Mouse (Mus musculus) intestine, embryonic 14.5 days (tissue): Measurements from ENCODE around the gene Ntm. TPM values are rescaled to one million over a fixed set of nuclear protein-coding genes. Genes with fewer than 3 reads are reported as not detected.

ENCODE experiments used
- ATAC-seq: fragments of 200-750 bp; cut with Nextera tagmentation; replicated peaks from 2 replicates; pipeline ENCODE4 v1.8.0; 2017; ENCODE audit warnings: low read depth, moderate number of reproducible peaks, moderate TSS enrichment, moderate library complexity; ENCODE audit not compliant: low FRiP score, low TSS enrichment
- DNase-seq: peaks from one replicate; pipeline ENCODE4 v3.0.0-alpha.2; 2018; ENCODE audit warnings: low spot score
- H3K27ac ChIP-seq: fragments of 300-500 bp; sonication (generic); 2 replicates; pipeline ENCODE4 v1.5.1; 2014; ENCODE audit warnings: low read depth, mild to moderate bottlenecking, control low read depth
- H3K27me3 ChIP-seq: fragments of 300-500 bp; sonication (generic); replicated peaks from 2 replicates; pipeline ENCODE4 v1.6.1; 2014; ENCODE audit warnings: low read length, control low read depth; ENCODE audit not compliant: control insufficient read depth, insufficient read depth
- H3K36me3 ChIP-seq: fragments of 300-500 bp; sonication (generic); 2 replicates; pipeline ENCODE4 v1.6.1; 2014; ENCODE audit warnings: low read length, control low read depth; ENCODE audit not compliant: control insufficient read depth, insufficient read depth
- H3K4me1 ChIP-seq: fragments of 300-500 bp; sonication (generic); replicated peaks from 2 replicates; pipeline ENCODE4 v1.6.1; 2014; ENCODE audit warnings: low read length, control low read depth, mixed read lengths; ENCODE audit not compliant: control insufficient read depth, insufficient read depth
- H3K4me2 ChIP-seq: fragments of 300-500 bp; sonication (generic); 2 replicates; pipeline ENCODE4 v1.6.1; 2014; ENCODE audit warnings: low read length
- H3K4me3 ChIP-seq: fragments of 300-500 bp; sonication (generic); 2 replicates; pipeline ENCODE4 v1.5.1; 2014; ENCODE audit warnings: low read depth, low read length, control low read depth, mixed read lengths
- H3K9ac ChIP-seq: fragments of 300-500 bp; sonication (generic); 2 replicates; pipeline ENCODE4 v1.6.1; 2014; ENCODE audit warnings: mild to moderate bottlenecking, low read length
- H3K9me3 ChIP-seq: fragments of 300-500 bp; sonication (generic); 2 replicates; pipeline ENCODE4 v1.6.1; 2016; ENCODE audit warnings: low read length, control low read depth; ENCODE audit not compliant: control insufficient read depth
- WGBS: fragments of 180-500 bp; shearing (Covaris S2); extraction: QIAGEN DNeasy Blood & Tissue Kit; methylation state at CpG from one replicate; pipeline ENCODE4 v1.1.7; 2014; 5-methylcytosine and 5-hydroxymethylcytosine counted together
- polyA plus RNA-seq: library from polyadenylated mRNA; unstranded; fragments of >200 nt; fragmentation: Nextera tagmentation; extraction: Ambion mirVana; gene quantifications from 2 replicates; pipeline ENCODE4 v1.2.1, GENCODE M21; 2014

Ntm gene
- polyA plus RNA-seq, 1 experiment from 2014 or later: 11.6 TPM

GRCm38 (mm10) chr9:29087171-29087570, 875.8 kb downstream of the Ntm start:
- Histone ChIP-seq H3K36me3 (no peaks in the 10 kb centered on the region), H3K4me1 (no peaks in the 10 kb centered on the region), H3K27ac (no peak overlapping the region), H3K27me3 (no peaks in the 10 kb centered on the region), H3K4me3 (no peak overlapping the region), H3K4me2 (no peak overlapping the region), H3K9ac (no peak overlapping the region), H3K9me3 (no peaks in the 10 kb centered on the region)
- ATAC-seq: no peak
- no peak for DNase-seq

GRCm38 (mm10) chr9:29075924-29076577, 886.9 kb downstream of the Ntm start:
- Histone ChIP-seq H3K27ac (no peak overlapping the region), H3K4me2 (no peak overlapping the region), H3K9ac (no peak overlapping the region), H3K9me3 (no peaks in the 10 kb centered on the region), H3K27me3 (no peaks in the 10 kb centered on the region), H3K36me3 (no peaks in the 10 kb centered on the region), H3K4me3 (no peak overlapping the region), H3K4me1 (no peaks in the 10 kb centered on the region)
- 81% methylated on average over 5 of the region's 5 CpGs for WGBS
- ATAC-seq (no peak), DNase-seq (no peak)

GRCm38 (mm10) chr9:29075243-29075642, 887.7 kb downstream of the Ntm start:
- Histone ChIP-seq H3K4me3 (no peak overlapping the region), H3K4me1 (no peaks in the 10 kb centered on the region)

GRCm38 (mm10) chr9:29074494-29074893, 888.4 kb downstream of the Ntm start:
- H3K9me3 ChIP-seq: no peaks in the 10 kb centered on the region
- H3K4me3 ChIP-seq: no peak overlapping the region
- ATAC-seq (no peak), DNase-seq (no peak)
- H3K4me2 ChIP-seq: no peak overlapping the region
- no peaks in the 10 kb centered on the region for H3K4me1 ChIP-seq
- H3K9ac ChIP-seq: no peak overlapping the region
- no peak overlapping the region for H3K27ac ChIP-seq
- no peaks in the 10 kb centered on the region for H3K36me3 ChIP-seq
- H3K27me3 ChIP-seq: no peaks in the 10 kb centered on the region
- WGBS: 86% methylated on average over 2 of the region's 2 CpGs

More at GRCm38 (mm10) chr9:29075243-29075642, 887.7 kb downstream of the Ntm start:
- WGBS: 82% methylated on average over 2 of the region's 2 CpGs
- Histone ChIP-seq H3K27ac (no peak overlapping the region), H3K9me3 (no peaks in the 10 kb centered on the region), H3K36me3 (no peaks in the 10 kb centered on the region), H3K4me2 (no peak overlapping the region), H3K9ac (no peak overlapping the region), H3K27me3 (no peaks in the 10 kb centered on the region)
- no peak for ATAC-seq
- DNase-seq: no peak

- H3K27me3 ChIP-seq: no peaks in the 10 kb centered on the region
- no peak overlapping the region for H3K4me3 ChIP-seq
- ATAC-seq: no peak
- H3K9ac ChIP-seq: no peak overlapping the region
- DNase-seq: no peak
- H3K4me2 ChIP-seq: no peak overlapping the region
- no peaks in the 10 kb centered on the region for H3K36me3 ChIP-seq
- WGBS: 73% methylated on average over 1 of the region's 1 CpGs
- H3K4me1 ChIP-seq: no peaks in the 10 kb centered on the region
- no peak overlapping the region for H3K27ac ChIP-seq
- H3K9me3 ChIP-seq: no peaks in the 10 kb centered on the region
Measured at GRCm38 (mm10) chr9:29071997-29072396, 890.9 kb downstream of the Ntm start.

GRCm38 (mm10) chr9:29067572-29067971, 895.4 kb downstream of the Ntm start:
- ATAC-seq (no peak), DNase-seq (no peak)
- no peaks in the 10 kb centered on the region for H3K36me3 ChIP-seq
- no peak overlapping the region for H3K9ac ChIP-seq
- H3K4me2 ChIP-seq: no peak overlapping the region
- no peaks in the 10 kb centered on the region for H3K9me3 ChIP-seq
- H3K4me1 ChIP-seq: no peaks in the 10 kb centered on the region
- 85% methylated on average over 5 of the region's 5 CpGs for WGBS
- no peak overlapping the region for H3K27ac ChIP-seq
- no peaks in the 10 kb centered on the region for H3K27me3 ChIP-seq
- H3K4me3 ChIP-seq: no peak overlapping the region

- H3K4me2 ChIP-seq: no peak overlapping the region
- no peak overlapping the region for H3K4me3 ChIP-seq
- H3K9me3 ChIP-seq: no peaks in the 10 kb centered on the region
- H3K9ac ChIP-seq: no peak overlapping the region
- H3K27ac ChIP-seq: no peak overlapping the region
- DNase-seq (no peak), ATAC-seq (no peak)
- no peaks in the 10 kb centered on the region for H3K4me1 ChIP-seq
- 34% methylated on average over 6 of the region's 6 CpGs for WGBS
- no peaks in the 10 kb centered on the region for H3K36me3 ChIP-seq
- no peaks in the 10 kb centered on the region for H3K27me3 ChIP-seq
Measured at GRCm38 (mm10) chr9:29060293-29060692, 902.6 kb downstream of the Ntm start.

- Histone ChIP-seq H3K36me3 (no peaks in the 10 kb centered on the region), H3K4me2 (no peak overlapping the region), H3K27ac (no peak overlapping the region), H3K4me3 (no peak overlapping the region), H3K4me1 (no peaks in the 10 kb centered on the region), H3K9ac (no peak overlapping the region), H3K9me3 (no peaks in the 10 kb centered on the region), H3K27me3 (no peaks in the 10 kb centered on the region)
- no peak for ATAC-seq
- 68% methylated on average over 8 of the region's 8 CpGs for WGBS
- DNase-seq: no peak
Measured at GRCm38 (mm10) chr9:29058811-29059210, 904.1 kb downstream of the Ntm start.

GRCm38 (mm10) chr9:29055637-29056036, 907.3 kb downstream of the Ntm start:
- H3K27ac ChIP-seq: no peak overlapping the region
- H3K27me3 ChIP-seq: no peaks in the 10 kb centered on the region
- H3K4me3 ChIP-seq: no peak overlapping the region
- H3K4me1 ChIP-seq: no peaks in the 10 kb centered on the region
- 86% methylated on average over 2 of the region's 2 CpGs for WGBS
- H3K9me3 ChIP-seq: no peaks in the 10 kb centered on the region
- DNase-seq: no peak
- no peak overlapping the region for H3K4me2 ChIP-seq
- no peaks in the 10 kb centered on the region for H3K36me3 ChIP-seq
- H3K9ac ChIP-seq: no peak overlapping the region
- no peak for ATAC-seq
